Mouse (Mus musculus): Measurements from ENCODE around the gene Rad51b.

- TF ChIP-seq CTCF (IDR thresholded peaks at IDR 0.05; ENCODE audit: low read depth, low read length) (no peak), GATA1 (IDR thresholded peaks at IDR 0.05; ENCODE audit: borderline replicate concordance, low read length) (no peak), TAL1 (conservative IDR thresholded peaks at IDR 0.05; ENCODE audit: low read depth, low read length) (no peak), POLR2AphosphoS5 (IDR thresholded peaks at IDR 0.05; ENCODE audit: insufficient replicate concordance, low read depth, low read length) (no peak), GATA2 (IDR thresholded peaks at IDR 0.05; ENCODE audit: borderline replicate concordance, low read depth, low read length) (no peak)
Observed at GRCm38 (mm10) chr12:79726959-79727358, 429.9 kb downstream of the Rad51b start.
